Mouse (Mus musculus) heart, adult 2 months (tissue): ENCODE data around the gene Ttc9c. TPM values are rescaled to one million over a fixed set of nuclear protein-coding genes. Genes with fewer than 3 reads are reported as not detected.
A peak's percentile ranks its signal among the peaks of the same experiment; 100 is the strongest.

Experiments
- DNase-seq, 2 experiments: peaks; one replicate each; pipeline ENCODE4 v3.0.0; 2021
- H3K27ac ChIP-seq: fragments of 200-600 bp; 2 replicates; pipeline ENCODE4 v1.8.1; 2022
- H3K27me3 ChIP-seq: fragments of 200-500 bp; 2 replicates; pipeline ENCODE4 v1.6.1; 2012; ENCODE audit warnings: mild to moderate bottlenecking, low read length, inconsistent platforms, mixed read lengths; ENCODE audit not compliant: control insufficient read depth, insufficient read depth
- H3K36me3 ChIP-seq: fragments of 200-500 bp; 2 replicates; pipeline ENCODE4 v1.6.1; 2012; ENCODE audit warnings: low read length, inconsistent platforms; ENCODE audit not compliant: control insufficient read depth, insufficient read depth
- H3K4me1 ChIP-seq: fragments of 200-500 bp; 2 replicates; pipeline ENCODE4 v1.6.1; 2011; ENCODE audit warnings: low read length; ENCODE audit not compliant: control insufficient read depth, insufficient read depth
- H3K4me3 ChIP-seq: fragments of 200-600 bp; 2 replicates; pipeline ENCODE4 v1.8.1; 2022
- H3K79me2 ChIP-seq: fragments of 200-500 bp; replicated peaks from 2 replicates; pipeline ENCODE4 v1.6.1; 2012; ENCODE audit warnings: mild to moderate bottlenecking, inconsistent platforms, low read length, moderate library complexity, mixed read lengths; ENCODE audit not compliant: control insufficient read depth, insufficient read depth
- H3K9ac ChIP-seq: fragments of 200-500 bp; 2 replicates; pipeline ENCODE4 v1.6.1; 2012; ENCODE audit warnings: low read depth, mild to moderate bottlenecking, control low read depth, inconsistent platforms, low read length, mixed read lengths
- CTCF ChIP-seq: fragments of 200-600 bp; IDR thresholded peaks from 2 replicates; pipeline ENCODE4 v1.8.1; 2022; ENCODE audit warnings: antibody characterized with exemption, mild to moderate bottlenecking, moderate library complexity
- EP300 ChIP-seq: fragments of 200-500 bp; IDR thresholded peaks from 2 replicates; pipeline ENCODE4 v1.6.1; 2011; ENCODE audit warnings: low read depth, low read length, control low read depth; ENCODE audit not compliant: insufficient read depth
- POLR2A ChIP-seq: fragments of 200-500 bp; IDR thresholded peaks from 2 replicates; pipeline ENCODE4 v1.6.1; 2011; ENCODE audit warnings: mild to moderate bottlenecking, low read depth, low read length, control low read depth; ENCODE audit not compliant: insufficient read depth
- WGBS: fragments of 180-500 bp; shearing (Covaris S2); methylation state at CpG from one replicate; pipeline ENCODE4 v1.1.7; 2018; 5-methylcytosine and 5-hydroxymethylcytosine counted together
- intact Hi-C: fragments of 180-260 bp; cut with DNase I; formaldehyde crosslinking; loops from one replicate; pipeline ENCODE4 v1.15.1; 2025
- polyA plus RNA-seq: library from polyadenylated mRNA; depleted of rRNA; stranded (reverse); fragments of >200 nt; gene quantifications from 2 replicates; pipeline ENCODE4 v1.2.3, GENCODE M21; 2012
- total RNA-seq, 2 experiments: library from RNA; stranded (reverse); gene quantifications; 2 replicates each; pipeline ENCODE4 v1.2.3; 2021

The Ttc9c gene
- total and polyA plus RNA-seq, 3 experiments = 9.5 to 14.1 (median 14.1) TPM

DNA sequence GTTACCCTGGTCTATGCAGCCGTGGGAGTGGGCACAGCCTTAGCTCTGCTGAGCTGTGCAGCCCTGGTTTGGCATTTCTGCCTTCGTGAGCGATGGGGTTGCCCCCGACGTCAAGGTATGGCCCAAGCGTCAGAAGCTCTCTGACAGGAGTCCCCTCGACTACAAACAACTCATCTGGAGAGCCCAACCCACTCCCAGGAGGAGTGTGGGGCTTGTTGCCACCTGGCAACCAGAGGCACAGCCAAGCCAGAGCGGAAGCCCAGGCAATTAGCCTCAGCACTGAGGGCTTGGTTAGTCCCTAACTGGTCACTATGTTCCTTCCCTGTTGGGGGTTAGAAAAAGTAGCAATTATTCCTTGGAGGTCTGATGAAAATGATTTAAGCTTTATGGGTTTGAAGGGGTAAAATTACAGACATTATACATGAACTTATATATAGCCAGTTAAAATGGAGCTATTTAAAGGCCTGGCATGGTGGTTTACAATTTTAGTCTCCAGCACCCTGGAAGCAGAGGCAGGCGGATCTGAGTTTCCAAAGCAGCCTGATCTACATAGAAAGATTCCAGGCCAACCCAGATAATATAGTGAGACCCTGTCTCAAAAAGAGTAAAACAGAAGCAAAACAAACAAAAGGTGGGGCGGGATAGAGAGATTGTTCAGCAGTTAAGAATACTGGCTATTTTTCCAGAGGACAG, 33.2 kb upstream of the Ttc9c start:
- DNase-seq = peak; percentile 47 to 63
- H3K4me1 ChIP-seq = peaks cover 2% of the 10 kb centered on the region; the same call in 1 of the 2 replicates
- no peaks in the 10 kb centered on the region for H3K27me3 ChIP-seq
- TF ChIP-seq EP300 = no peak
- TF ChIP-seq CTCF = no peak
- TF ChIP-seq POLR2A = no peak
- intact Hi-C loops = no loop called here
- no peak overlapping the region for H3K9ac ChIP-seq
- no peak overlapping the region for H3K4me3 ChIP-seq
- H3K27ac ChIP-seq = no peak overlapping the region
- 63% methylated on average over 10 of the region's 10 CpGs for WGBS
- H3K79me2 ChIP-seq = no peaks in the 10 kb centered on the region
- no peaks in the 10 kb centered on the region for H3K36me3 ChIP-seq

DNA sequence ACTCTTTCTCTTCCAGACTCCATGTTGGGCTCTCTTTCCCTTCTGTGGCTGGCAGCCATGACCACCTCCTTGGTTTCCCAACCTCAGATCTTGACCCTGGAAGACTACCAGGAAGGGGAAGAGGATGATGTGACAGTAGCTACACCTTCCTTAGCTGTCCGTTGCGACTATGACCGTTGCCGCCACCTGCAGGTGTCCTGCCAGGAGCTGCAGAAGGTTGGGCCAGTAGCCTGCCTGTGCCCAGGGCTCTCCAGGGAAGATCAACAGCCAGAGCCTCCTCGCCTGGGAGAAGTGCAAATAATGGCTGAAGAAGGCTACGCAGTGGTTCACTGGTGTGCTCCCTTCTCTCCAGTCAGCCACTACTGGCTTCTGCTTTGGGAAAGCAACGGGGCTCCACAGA, 32.5 kb upstream of the Ttc9c start:
- no peak overlapping the region for H3K4me3 ChIP-seq
- no peaks in the 10 kb centered on the region for H3K79me2 ChIP-seq
- H3K27ac ChIP-seq = no peak overlapping the region
- WGBS = 62% methylated on average over 7 of the region's 7 CpGs
- DNase-seq = no peak
- no peak for TF ChIP-seq CTCF
- TF ChIP-seq POLR2A = no peak
- no peak for TF ChIP-seq EP300
- no peaks in the 10 kb centered on the region for H3K36me3 ChIP-seq
- H3K4me1 ChIP-seq = peaks cover 2% of the 10 kb centered on the region; the same call in 1 of the 2 replicates
- H3K27me3 ChIP-seq = no peaks in the 10 kb centered on the region
- intact Hi-C loops = no loop called here
- no peak overlapping the region for H3K9ac ChIP-seq

DNA sequence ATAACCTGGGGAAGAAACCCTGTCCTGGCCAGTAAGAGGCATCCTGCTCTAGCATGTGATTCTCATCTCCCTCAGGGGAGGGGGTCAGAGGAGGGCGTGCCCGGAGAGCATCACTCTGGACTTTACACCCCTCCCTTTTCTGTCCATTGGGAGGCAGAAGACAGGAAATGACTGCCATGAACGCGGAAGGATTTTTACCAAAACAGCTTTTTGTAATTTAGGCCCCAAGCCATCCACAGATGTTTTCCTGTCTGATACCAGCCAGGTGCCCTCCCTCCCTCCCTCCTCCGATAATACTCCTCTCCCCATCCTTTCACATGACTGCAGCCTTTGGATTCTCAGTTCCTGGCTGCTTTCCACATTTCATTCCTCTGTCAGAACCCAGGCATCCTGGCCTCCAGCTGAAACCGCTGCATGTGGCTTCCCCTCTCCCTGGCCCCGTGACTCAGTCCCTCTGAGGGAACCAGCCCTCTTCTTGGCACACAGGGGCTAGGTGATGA, 31.3 kb upstream of the Ttc9c start, which contains the start of gene Lrrn4cl:
Gene Lrrn4cl, plus strand, starts transcription at position 367 of the 500 bp plus-strand sequence.
- H3K36me3 ChIP-seq = no peaks in the 10 kb centered on the region
- H3K9ac ChIP-seq = no peak within 1 kb of the TSS
- 10% methylated on average over 7 of the region's 7 CpGs for WGBS
- TF ChIP-seq POLR2A (no peak), EP300 (no peak), CTCF (no peak)
- no peaks in the 10 kb centered on the region for H3K27me3 ChIP-seq
- intact Hi-C loops = no loop called here
- no peaks in the 10 kb centered on the region for H3K79me2 ChIP-seq
- DNase-seq = peak; percentile 42 to 57
- H3K27ac ChIP-seq = peak within 1 kb of the TSS; percentile 6; the same call in 1 of the 2 replicates
- H3K4me1 ChIP-seq = peaks cover 2% of the 10 kb centered on the region; the same call in 1 of the 2 replicates
- H3K4me3 ChIP-seq = no peak within 1 kb of the TSS

DNA sequence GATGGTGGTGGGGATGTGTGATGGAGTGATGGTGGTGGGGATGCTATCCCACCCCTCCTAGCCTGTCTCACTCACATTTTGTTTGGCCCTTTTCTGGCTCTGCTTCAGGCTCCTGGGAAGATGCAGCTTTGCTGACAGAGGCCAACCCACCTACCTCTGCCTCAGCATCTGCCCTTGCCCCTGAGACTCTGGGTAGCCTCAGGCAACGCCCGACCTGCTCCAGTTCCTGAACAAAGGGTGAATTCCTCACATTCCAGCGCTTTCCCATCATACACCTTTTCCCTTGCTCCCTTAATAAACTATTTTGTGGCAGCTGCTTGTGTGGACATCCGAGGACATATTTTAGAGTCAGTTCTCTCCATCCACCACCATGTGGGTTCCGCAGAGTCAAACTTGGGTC, 29.2 kb upstream of the Ttc9c start:
- Histone ChIP-seq H3K27me3 (no peaks in the 10 kb centered on the region), H3K27ac (no peak overlapping the region), H3K9ac (no peak overlapping the region), H3K4me1 (peaks cover 4% of the 10 kb centered on the region; the same call in 1 of the 2 replicates), H3K36me3 (no peaks in the 10 kb centered on the region), H3K79me2 (no peaks in the 10 kb centered on the region), H3K4me3 (no peak overlapping the region)
- 89% methylated on average over 5 of the region's 5 CpGs for WGBS
- no peak for TF ChIP-seq EP300
- intact Hi-C loops = no loop called here
- DNase-seq = no peak

DNA sequence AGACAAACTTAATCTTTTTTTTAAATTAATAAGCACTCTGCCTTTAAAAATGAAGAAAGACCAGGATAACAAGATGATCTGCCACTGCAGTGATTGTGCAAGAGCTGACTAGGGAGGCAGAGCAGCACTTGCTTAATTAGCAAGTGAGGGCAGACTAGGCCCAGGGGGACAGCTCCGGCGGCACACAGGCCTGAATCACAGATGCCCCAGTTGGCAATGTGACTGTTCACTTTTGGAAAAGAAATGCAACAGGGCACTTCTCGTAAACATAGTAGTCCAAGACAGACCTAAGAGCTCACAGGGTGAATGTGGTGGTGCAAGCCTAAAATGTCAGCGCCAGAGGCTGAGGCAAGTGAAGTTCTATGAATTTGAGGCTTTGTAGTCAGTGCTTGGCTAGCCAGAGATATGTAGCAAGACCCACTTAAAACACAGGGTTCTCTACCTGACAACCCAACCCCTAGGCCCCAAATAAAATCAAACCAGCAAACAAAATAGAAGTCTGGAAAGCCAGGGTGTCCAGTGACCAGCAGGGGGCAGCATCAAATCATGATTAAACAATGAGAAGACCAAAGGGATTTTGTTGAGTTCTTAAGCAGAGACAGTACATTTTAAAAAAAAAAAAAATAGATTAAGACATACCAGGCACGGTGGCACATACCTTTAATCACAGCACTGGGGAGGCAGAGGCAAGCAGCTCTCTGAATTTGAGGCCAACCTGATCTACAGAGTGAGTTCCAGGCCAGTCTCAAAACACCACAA, 25.4 kb upstream of the Ttc9c start:
- Histone ChIP-seq H3K79me2 (no peaks in the 10 kb centered on the region), H3K9ac (no peak overlapping the region), H3K36me3 (no peaks in the 10 kb centered on the region), H3K27ac (no peak overlapping the region), H3K4me3 (no peak overlapping the region), H3K27me3 (no peaks in the 10 kb centered on the region), H3K4me1 (peaks cover 3% of the 10 kb centered on the region; the same call in 1 of the 2 replicates)
- peak; percentile 63 to 76 for DNase-seq
- 0 out of 2 replicates have a peak, but pooled peaks have one; percentile 18 for TF ChIP-seq EP300
- TF ChIP-seq CTCF = peak; percentile 85
- TF ChIP-seq POLR2A = no peak
- WGBS = 64% methylated on average over 5 of the region's 5 CpGs
- intact Hi-C loops = loop anchor here (2.0 kb wide), 1 partner anchor 266 kb away; no protein-coding TSS in a partner anchor

- Histone ChIP-seq H3K79me2 (no peaks in the 10 kb centered on the region), H3K36me3 (no peaks in the 10 kb centered on the region), H3K27me3 (no peaks in the 10 kb centered on the region), H3K4me1 (peaks cover 7% of the 10 kb centered on the region; the same call in 1 of the 2 replicates), H3K27ac (no peak overlapping the region), H3K9ac (no peak overlapping the region), H3K4me3 (no peak overlapping the region)
- TF ChIP-seq POLR2A = no peak
- TF ChIP-seq CTCF = no peak
- TF ChIP-seq EP300 = no peak
- DNase-seq = no peak
- intact Hi-C loops = no loop called here
- 86% methylated on average over 6 of the region's 6 CpGs for WGBS
These were observed 23.8 kb upstream of the Ttc9c start for GRCm38 (mm10) chr19:8842961-8843360.
